Mouse (Mus musculus) midbrain, postnatal 0 days (tissue): ENCODE data around the gene Gm20814. TPM values are rescaled to one million over a fixed set of nuclear protein-coding genes. Genes with fewer than 3 reads are reported as not detected.
"Not testable (repeated sequence)": the region's sequence is repeated elsewhere in the genome, so short reads cannot be mapped to it uniquely, and the experiment has no call there.

Source experiments
- ATAC-seq: fragments of 200-750 bp; cut with Nextera tagmentation; 2 replicates; pipeline ENCODE4 v1.8.0; 2017; ENCODE audit warnings: moderate number of reproducible peaks, mild to moderate bottlenecking, moderate TSS enrichment, moderate library complexity; ENCODE audit not compliant: low FRiP score
- DNase-seq: peaks from one replicate; pipeline ENCODE4 v3.0.0-alpha.2; 2015; ENCODE audit warnings: low spot score
- H3K27ac ChIP-seq: fragments of 300-500 bp; sonication (generic); 2 replicates; pipeline ENCODE4 v1.5.1; 2014; ENCODE audit warnings: low read depth, mild to moderate bottlenecking, low read length, mixed read lengths
- H3K27me3 ChIP-seq: fragments of 300-500 bp; sonication (generic); 2 replicates; pipeline ENCODE4 v1.6.1; 2014; ENCODE audit warnings: low read length, control low read depth, mixed read lengths; ENCODE audit not compliant: insufficient read depth
- H3K36me3 ChIP-seq: fragments of 300-500 bp; sonication (generic); 2 replicates; pipeline ENCODE4 v1.6.1; 2014; ENCODE audit warnings: low read length, control low read depth, mixed read lengths; ENCODE audit not compliant: insufficient read depth
- H3K4me1 ChIP-seq: fragments of 300-500 bp; sonication (generic); 2 replicates; pipeline ENCODE4 v1.6.1; 2014; ENCODE audit warnings: mild to moderate bottlenecking, control low read depth, antibody characterized with exemption, low read length, mixed read lengths; ENCODE audit not compliant: insufficient read depth
- H3K4me2 ChIP-seq: fragments of 300-500 bp; sonication (generic); 2 replicates; pipeline ENCODE4 v1.6.1; 2014; ENCODE audit warnings: low read depth, mild to moderate bottlenecking, low read length, mixed read lengths; ENCODE audit not compliant: poor library complexity, severe bottlenecking
- H3K4me3 ChIP-seq: fragments of 300-500 bp; sonication (generic); 2 replicates; pipeline ENCODE4 v1.5.1; 2014; ENCODE audit warnings: low read depth, mild to moderate bottlenecking, low read length, moderate library complexity
- H3K9ac ChIP-seq: fragments of 300-500 bp; sonication (generic); replicated peaks from 2 replicates; pipeline ENCODE4 v1.6.1; 2014; ENCODE audit warnings: mild to moderate bottlenecking, low read length, moderate library complexity, mixed read lengths; ENCODE audit not compliant: poor library complexity, severe bottlenecking
- H3K9me3 ChIP-seq: fragments of 300-500 bp; sonication (generic); 2 replicates; pipeline ENCODE4 v1.6.1; 2016; ENCODE audit warnings: low read length, control low read depth
- WGBS: fragments of 180-500 bp; shearing (Covaris S2); extraction: QIAGEN DNeasy Blood & Tissue Kit; methylation state at CpG from one replicate; pipeline ENCODE4 v1.1.7; 2014; 5-methylcytosine and 5-hydroxymethylcytosine counted together
- polyA plus RNA-seq: library from polyadenylated mRNA; unstranded; fragments of >200 nt; fragmentation: Nextera tagmentation; extraction: Ambion mirVana; gene quantifications from 2 replicates; pipeline ENCODE4 v1.2.1, GENCODE M21; 2015
- total RNA-seq: library from RNA; depleted of rRNA; stranded (reverse); fragments of >200 nt; gene quantifications from 2 replicates; pipeline ENCODE4 v1.2.3, GENCODE M21; 2014; rRNA removed

The Gm20814 gene
- total RNA-seq (not detected in 2 replicates), polyA plus RNA-seq (not detected in 2 replicates)

DNA sequence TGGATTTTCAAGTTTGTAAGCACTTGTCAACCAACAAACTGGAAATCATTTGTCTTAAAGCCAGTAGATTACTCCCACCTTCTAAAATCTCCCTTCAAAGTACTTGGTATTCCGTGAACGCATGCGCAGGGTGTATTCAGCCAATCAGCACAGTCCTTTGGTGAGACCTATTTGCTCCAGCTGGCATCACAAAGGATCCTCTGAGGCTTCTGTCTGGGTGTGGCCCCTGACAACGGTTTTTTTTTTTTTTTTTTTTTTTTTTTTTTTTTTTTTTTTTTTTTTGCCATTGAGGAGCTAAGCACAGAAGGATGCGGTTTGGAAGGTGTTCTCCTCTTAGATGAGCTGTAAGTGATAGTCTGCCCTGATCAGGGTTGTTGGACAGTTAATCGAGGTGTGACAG, at the start of gene Gm20814:
Gm20814 (plus strand) TSS at position 301 of the 400 bp plus-strand sequence.
- not testable (repeated sequence) for H3K27me3 ChIP-seq, DNase-seq, H3K9me3 ChIP-seq, H3K4me2 ChIP-seq, H3K27ac ChIP-seq, H3K36me3 ChIP-seq, H3K4me1 ChIP-seq, H3K9ac ChIP-seq, ATAC-seq, H3K4me3 ChIP-seq
- WGBS, result no CpG with 5 or more reads among the region's 6 CpGs
